Mouse (Mus musculus) intestine, postnatal 0 days (tissue): ENCODE results near the gene Tstd2. TPM values are rescaled to one million over a fixed set of nuclear protein-coding genes. Genes with fewer than 3 reads are reported as not detected.

Source experiments
- ATAC-seq: fragments of 200-750 bp; cut with Nextera tagmentation; 2 replicates; pipeline ENCODE4 v1.8.0; 2017; ENCODE audit warnings: mild to moderate bottlenecking, moderate TSS enrichment, moderate library complexity
- H3K27ac ChIP-seq: fragments of 300-500 bp; sonication (generic); 2 replicates; pipeline ENCODE4 v1.5.1; 2014; ENCODE audit warnings: mild to moderate bottlenecking, low read depth, low read length, moderate library complexity
- H3K27me3 ChIP-seq: fragments of 300-500 bp; sonication (generic); replicated peaks from 2 replicates; pipeline ENCODE4 v1.6.1; 2014; ENCODE audit warnings: low read length, mixed read lengths; ENCODE audit not compliant: control insufficient read depth, insufficient read depth
- H3K36me3 ChIP-seq: fragments of 300-500 bp; sonication (generic); 2 replicates; pipeline ENCODE4 v1.6.1; 2014; ENCODE audit warnings: mild to moderate bottlenecking, moderate library complexity; ENCODE audit not compliant: control insufficient read depth, insufficient read depth
- H3K4me1 ChIP-seq: fragments of 300-500 bp; sonication (generic); replicated peaks from 2 replicates; pipeline ENCODE4 v1.6.1; 2014; ENCODE audit warnings: antibody characterized with exemption, low read length, mixed read lengths; ENCODE audit not compliant: control insufficient read depth, insufficient read depth
- H3K4me2 ChIP-seq: fragments of 300-500 bp; sonication (generic); replicated peaks from 2 replicates; pipeline ENCODE4 v1.6.1; 2014; ENCODE audit warnings: low read depth, mild to moderate bottlenecking, moderate library complexity
- H3K4me3 ChIP-seq: fragments of 300-500 bp; sonication (generic); 2 replicates; pipeline ENCODE4 v1.5.1; 2014; ENCODE audit warnings: low read depth, low read length
- H3K9ac ChIP-seq: fragments of 300-500 bp; sonication (generic); 2 replicates; pipeline ENCODE4 v1.6.1; 2014; ENCODE audit warnings: mild to moderate bottlenecking, low read depth, low read length
- H3K9me3 ChIP-seq: fragments of 300-500 bp; sonication (generic); 2 replicates; pipeline ENCODE4 v1.6.1; 2016; ENCODE audit warnings: mixed run types; ENCODE audit not compliant: control insufficient read depth
- CTCF ChIP-seq: sonication (generic); IDR thresholded peaks from 2 replicates; pipeline ENCODE4 v1.5.1; 2016; ENCODE audit warnings: low read depth, mild to moderate bottlenecking, control low read depth, antibody characterized with exemption, moderate library complexity
- WGBS: fragments of 180-500 bp; shearing (Covaris S2); extraction: QIAGEN DNeasy Blood & Tissue Kit; methylation state at CpG from one replicate; pipeline ENCODE4 v1.1.7; 2014; 5-methylcytosine and 5-hydroxymethylcytosine counted together
- polyA plus RNA-seq: library from polyadenylated mRNA; unstranded; fragments of >200 nt; fragmentation: Nextera tagmentation; extraction: Ambion mirVana; gene quantifications from 2 replicates; pipeline ENCODE4 v1.2.1, GENCODE M21; 2015

Tstd2 gene
- polyA plus RNA-seq, 1 experiment from 2014 or later = 10.4 TPM

GRCm38 (mm10) chr4:46129311-46130004 is 9.0 kb downstream of the Tstd2 start:
- Histone ChIP-seq H3K9ac (no peak overlapping the region), H3K36me3 (peaks cover 76% of the 10 kb centered on the region), H3K4me3 (no peak overlapping the region), H3K27ac (no peak overlapping the region), H3K4me2 (no peak overlapping the region), H3K27me3 (no peaks in the 10 kb centered on the region), H3K4me1 (no peaks in the 10 kb centered on the region), H3K9me3 (no peaks in the 10 kb centered on the region)
- TF ChIP-seq CTCF = no peak
- 92% methylated on average over 8 of the region's 8 CpGs for WGBS
- ATAC-seq = no peak

DNA sequence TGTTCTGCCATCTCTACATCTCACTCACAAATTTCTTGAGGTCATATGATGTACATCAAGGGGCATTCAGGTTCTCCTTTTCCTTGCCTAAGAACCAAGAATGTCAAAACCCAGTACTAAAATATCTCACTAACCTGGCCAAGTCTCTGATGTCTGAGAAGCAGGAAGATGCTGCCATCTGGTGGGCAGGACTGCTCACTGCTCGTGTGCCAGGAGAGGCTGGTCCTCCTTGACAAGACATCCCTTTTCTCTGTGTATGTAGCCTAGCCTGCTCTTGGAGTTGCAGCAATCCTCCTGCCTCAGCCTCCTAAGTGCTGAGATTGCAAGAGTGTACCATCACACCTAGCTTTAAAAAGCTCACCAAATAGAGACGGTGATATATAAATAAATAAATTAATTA is 12.0 kb downstream of the Tstd2 start:
- TF ChIP-seq CTCF = peak; percentile 95
- 46% methylated on average over 2 of the region's 2 CpGs for WGBS
- no peak overlapping the region for H3K9ac ChIP-seq
- no peak overlapping the region for H3K4me2 ChIP-seq
- H3K36me3 ChIP-seq = peaks cover 73% of the 10 kb centered on the region
- no peaks in the 10 kb centered on the region for H3K4me1 ChIP-seq
- H3K27ac ChIP-seq = no peak overlapping the region
- no peaks in the 10 kb centered on the region for H3K27me3 ChIP-seq
- ATAC-seq = no peak
- no peak overlapping the region for H3K4me3 ChIP-seq
- no peaks in the 10 kb centered on the region for H3K9me3 ChIP-seq

DNA sequence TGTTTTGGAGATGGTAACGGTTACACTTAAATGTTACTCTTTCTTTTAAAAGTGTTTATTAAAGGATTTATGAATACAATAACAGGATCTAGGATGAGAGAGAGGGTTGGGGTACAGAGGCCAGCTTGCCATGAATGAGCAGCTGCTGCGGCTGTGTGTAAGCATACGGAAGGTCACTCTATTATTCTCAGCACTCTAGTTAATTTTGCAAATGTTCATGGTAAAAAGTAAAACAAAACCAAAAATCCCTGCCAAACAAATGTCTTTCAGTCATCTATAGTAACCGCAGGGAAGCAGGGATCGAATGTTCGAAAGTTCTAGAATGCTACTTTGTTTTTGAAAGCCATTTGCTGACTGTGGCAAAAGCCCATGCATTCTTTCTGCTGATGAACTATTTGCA is 15.1 kb downstream of the Tstd2 start:
- 78% methylated on average over 6 of the region's 6 CpGs for WGBS
- no peak overlapping the region for H3K9ac ChIP-seq
- no peak for TF ChIP-seq CTCF
- H3K4me2 ChIP-seq = no peak overlapping the region
- no peak for ATAC-seq
- H3K36me3 ChIP-seq = peaks cover 71% of the 10 kb centered on the region
- no peak overlapping the region for H3K27ac ChIP-seq
- no peaks in the 10 kb centered on the region for H3K9me3 ChIP-seq
- H3K4me3 ChIP-seq = no peak overlapping the region
- no peaks in the 10 kb centered on the region for H3K4me1 ChIP-seq
- no peaks in the 10 kb centered on the region for H3K27me3 ChIP-seq

DNA sequence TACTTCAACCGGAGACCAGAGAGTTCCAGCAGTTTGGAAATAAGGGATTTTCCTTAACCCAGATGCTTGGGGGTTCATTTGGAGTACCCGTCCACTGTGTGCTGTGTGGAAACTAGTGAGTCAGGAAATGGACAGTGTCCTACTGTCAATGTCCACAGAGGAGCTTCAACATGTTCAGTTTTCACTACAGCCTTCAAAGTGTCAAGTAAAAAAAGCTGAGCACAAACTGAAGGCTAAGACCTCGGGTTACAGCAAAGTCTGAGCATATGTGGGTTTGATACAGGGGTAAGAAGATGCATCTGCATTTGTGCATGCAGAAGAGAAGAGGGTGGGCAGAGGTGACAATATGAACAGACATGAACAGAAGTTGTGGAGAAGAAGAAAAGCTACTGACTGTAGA is 17.7 kb downstream of the Tstd2 start:
- no peak overlapping the region for H3K4me2 ChIP-seq
- ATAC-seq = no peak
- 88% methylated on average over 3 of the region's 3 CpGs for WGBS
- H3K4me3 ChIP-seq = no peak overlapping the region
- TF ChIP-seq CTCF = no peak
- H3K9ac ChIP-seq = no peak overlapping the region
- peaks cover 80% of the 10 kb centered on the region for H3K36me3 ChIP-seq
- H3K27ac ChIP-seq = no peak overlapping the region
- H3K4me1 ChIP-seq = no peaks in the 10 kb centered on the region
- H3K27me3 ChIP-seq = no peaks in the 10 kb centered on the region
- H3K9me3 ChIP-seq = no peaks in the 10 kb centered on the region

- Histone ChIP-seq H3K27me3 (no peaks in the 10 kb centered on the region), H3K27ac (no peak overlapping the region), H3K36me3 (peaks cover 70% of the 10 kb centered on the region), H3K4me2 (no peak overlapping the region), H3K9me3 (no peaks in the 10 kb centered on the region), H3K9ac (no peak overlapping the region), H3K4me3 (no peak overlapping the region), H3K4me1 (no peaks in the 10 kb centered on the region)
- 94% methylated on average over 14 of the region's 14 CpGs for WGBS
- ATAC-seq = no peak
- peak; percentile 5; the same call in 1 of the 2 replicates for TF ChIP-seq CTCF
Observed at GRCm38 (mm10) chr4:46119514-46120094, 18.9 kb downstream of the Tstd2 start.

DNA sequence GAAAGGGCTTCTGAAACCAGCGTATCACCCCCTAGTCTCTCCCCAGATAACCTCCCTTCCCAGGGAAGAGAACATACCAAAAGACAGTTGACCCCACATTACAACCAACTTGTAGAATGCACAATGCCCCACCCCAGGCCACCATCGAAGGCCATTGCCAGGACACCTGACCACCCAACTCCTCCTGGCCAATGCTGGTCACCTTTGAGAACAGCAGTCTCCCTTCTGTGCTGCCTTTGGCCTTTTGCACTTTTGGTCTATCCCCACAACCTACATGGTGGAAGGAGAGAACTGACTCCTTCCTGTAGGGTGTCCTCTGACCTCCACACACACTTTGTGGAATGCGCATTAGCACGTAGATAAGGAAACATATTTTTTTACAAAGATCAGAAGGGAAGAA is 21.0 kb downstream of the Tstd2 start:
- H3K9me3 ChIP-seq = no peaks in the 10 kb centered on the region
- no peak overlapping the region for H3K27ac ChIP-seq
- no peak for TF ChIP-seq CTCF
- H3K4me1 ChIP-seq = no peaks in the 10 kb centered on the region
- H3K36me3 ChIP-seq = peaks cover 67% of the 10 kb centered on the region
- H3K27me3 ChIP-seq = no peaks in the 10 kb centered on the region
- no peak overlapping the region for H3K4me2 ChIP-seq
- no peak overlapping the region for H3K9ac ChIP-seq
- ATAC-seq = no peak
- H3K4me3 ChIP-seq = no peak overlapping the region
- WGBS = 92% methylated on average over 4 of the region's 4 CpGs
